Mouse (Mus musculus): ENCODE measurements around the gene Olfr668. TPM values are rescaled to one million over a fixed set of nuclear protein-coding genes. Genes with fewer than 3 reads are reported as not detected.

Gene Olfr668
- not detected in 2 replicates for polyA plus RNA-seq (2012; ENCODE audit: low replicate concordance)

DNA sequence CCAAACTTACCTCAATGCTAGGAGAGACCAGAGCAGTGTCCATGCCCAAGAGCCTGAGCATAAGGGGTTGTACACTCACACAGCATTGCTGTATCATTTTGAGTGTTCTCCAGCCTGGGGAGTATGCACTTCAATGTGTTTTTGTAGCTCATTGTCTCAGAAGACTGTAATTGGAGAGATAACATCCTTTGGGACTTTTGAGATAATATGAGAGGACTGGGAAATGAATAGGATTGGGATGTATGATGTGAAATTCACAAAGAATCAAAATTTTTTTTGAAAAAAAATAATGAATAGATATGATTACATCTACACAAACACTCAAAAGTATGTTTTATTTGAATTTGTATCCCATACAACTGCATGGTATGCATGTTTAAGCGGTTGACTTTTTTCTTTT, at the start of gene Olfr668:
Olfr668 (minus strand) TSS at position 101 of the 400 bp plus-strand sequence.

DNA sequence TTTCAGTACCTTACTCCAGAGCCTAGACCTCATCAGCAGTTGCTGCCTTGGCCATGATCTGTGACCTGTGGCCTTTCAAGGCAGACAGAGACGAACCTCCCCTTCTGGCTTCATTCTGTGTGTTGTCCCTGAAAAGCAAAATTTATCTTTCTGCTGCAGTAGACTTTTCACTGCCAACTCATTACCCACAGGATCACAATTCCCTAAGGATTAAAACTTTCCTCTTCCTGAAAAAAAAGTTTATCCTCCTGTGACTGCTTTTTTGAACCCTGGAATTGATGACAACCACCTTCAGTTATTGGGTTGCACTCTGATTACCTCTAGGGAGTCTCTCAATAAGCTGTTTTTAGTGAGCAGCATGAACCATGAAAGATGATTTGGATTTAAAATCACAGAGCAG, 34.7 kb upstream of the Olfr668 start, which contains the start of gene Olfr670:
Olfr670 (minus strand) TSS at position 101 of the 400 bp plus-strand sequence.

DNA sequence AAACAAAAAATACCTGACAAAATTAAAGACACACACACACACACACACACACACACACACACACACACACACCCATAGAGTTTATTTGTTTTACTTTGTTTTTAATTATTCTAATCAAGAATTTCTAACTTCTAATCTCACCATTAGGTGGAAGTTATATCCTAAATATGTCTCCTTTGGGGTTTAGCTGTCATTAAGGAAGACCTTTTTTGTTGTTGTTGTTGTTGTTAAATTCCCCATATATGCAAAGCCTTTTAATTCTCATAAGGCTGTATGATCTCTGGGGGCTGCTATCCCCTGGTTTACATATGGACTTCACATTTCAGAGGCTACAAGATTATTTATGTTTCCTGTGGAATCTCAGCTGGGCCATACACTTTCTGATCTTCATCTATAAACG, 6.1 kb upstream of the Olfr668 start, which contains the start of gene Olfr669:
Olfr669 (plus strand) TSS at position 301 of the 400 bp plus-strand sequence.

DNA sequence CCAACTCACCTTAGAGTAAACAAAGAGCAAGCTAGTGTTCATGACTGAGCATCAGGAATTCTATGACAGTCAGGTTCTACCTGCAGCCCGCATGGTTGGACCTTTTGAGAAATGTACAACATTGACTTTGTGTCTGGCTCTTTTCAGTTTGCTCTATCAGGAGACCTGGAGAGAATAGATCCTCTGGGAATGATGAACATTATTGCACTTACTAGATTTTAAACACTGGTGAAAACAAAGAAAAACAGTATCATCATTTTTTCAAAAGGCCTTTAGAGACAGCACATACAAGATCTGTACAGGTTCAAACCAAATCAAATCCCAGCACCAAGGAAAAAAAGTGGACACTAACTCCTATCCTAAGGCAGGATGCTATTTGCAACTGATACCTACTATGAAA, 6.5 kb downstream of the Olfr668 start, which contains the start of gene Olfr667:
Olfr667 (minus strand) TSS at position 101 of the 400 bp plus-strand sequence.

DNA sequence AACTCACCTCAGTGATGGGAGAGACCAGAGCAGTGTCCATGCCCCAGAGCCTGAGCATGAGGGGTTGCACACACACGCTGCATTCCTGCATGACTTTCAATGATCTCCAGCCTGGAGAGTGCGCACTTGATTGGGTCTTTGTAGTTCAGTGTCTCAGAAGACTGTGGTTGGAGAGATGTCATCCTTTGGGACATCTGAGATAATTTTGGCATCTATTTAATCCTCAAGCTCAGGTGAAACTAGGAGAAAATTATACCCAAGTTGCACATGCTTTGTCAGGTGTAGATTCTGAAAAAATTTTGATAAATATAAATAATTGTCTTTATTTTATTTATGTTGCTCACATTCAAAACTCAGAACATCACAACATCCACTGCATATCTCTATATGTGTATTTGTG, 32.0 kb downstream of the Olfr668 start, which contains the start of gene Olfr666:
Olfr666 (minus strand) TSS at position 101 of the 400 bp plus-strand sequence.

DNA sequence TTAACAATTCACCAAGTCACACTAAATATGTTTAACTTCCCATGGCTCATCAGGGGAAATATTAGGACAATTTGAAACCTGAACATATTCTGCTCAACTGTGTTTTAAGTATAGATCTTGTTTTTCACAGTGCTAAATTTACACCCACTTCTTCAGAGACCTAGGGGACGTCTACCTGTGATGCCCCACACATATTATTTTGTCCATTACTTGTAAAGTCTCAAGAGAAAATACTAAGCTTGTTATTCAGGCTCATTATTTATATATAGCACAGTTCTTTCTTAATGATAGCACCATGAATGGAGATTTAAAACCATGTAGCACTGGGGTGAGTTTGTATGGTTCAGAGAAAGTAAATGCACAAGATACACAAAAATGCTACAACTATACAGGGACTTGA, 50.1 kb downstream of the Olfr668 start, which contains the start of gene Olfr665:
Olfr665 (plus strand) TSS at position 301 of the 400 bp plus-strand sequence.

Other genes with a start within 250 kb of the Olfr668 start
- gene Olfr661, start 241.6 kb downstream of the Olfr668 start, polyA plus RNA-seq (2012; ENCODE audit: low replicate concordance) = not detected in 2 replicates
- not detected in 2 replicates for gene Usp17le, start 150.6 kb downstream of the Olfr668 start, polyA plus RNA-seq (2012; ENCODE audit: low replicate concordance)
- not detected in 2 replicates for gene Usp17lb, start 85.5 kb downstream of the Olfr668 start, polyA plus RNA-seq (2012; ENCODE audit: low replicate concordance)
- gene Usp17la, start 71.0 kb downstream of the Olfr668 start, polyA plus RNA-seq (2012; ENCODE audit: low replicate concordance) = not detected in 2 replicates
- not detected in 2 replicates for gene Olfr665, start 50.0 kb downstream of the Olfr668 start, polyA plus RNA-seq (2012; ENCODE audit: low replicate concordance)
- gene Olfr666, start 32.1 kb downstream of the Olfr668 start, polyA plus RNA-seq (2012; ENCODE audit: low replicate concordance) = not detected in 2 replicates
- 0.19 TPM in 1 of 2 replicates, not detected in the other for gene Olfr667, start 6.6 kb downstream of the Olfr668 start, polyA plus RNA-seq (2012; ENCODE audit: low replicate concordance)
- gene Olfr669, start 6.2 kb upstream of the Olfr668 start, polyA plus RNA-seq (2012; ENCODE audit: low replicate concordance) = not detected in 2 replicates
- not detected in 2 replicates for gene Olfr670, start 34.6 kb upstream of the Olfr668 start, polyA plus RNA-seq (2012; ENCODE audit: low replicate concordance)
- gene Olfr671, start 51.1 kb upstream of the Olfr668 start, polyA plus RNA-seq (2012; ENCODE audit: low replicate concordance) = 0.12 TPM in 1 of 2 replicates, not detected in the other
- not detected in 2 replicates for gene Olfr672, start 74.0 kb upstream of the Olfr668 start, polyA plus RNA-seq (2012; ENCODE audit: low replicate concordance)
- not detected in 2 replicates for gene Olfr675, start 100.4 kb upstream of the Olfr668 start, polyA plus RNA-seq (2012; ENCODE audit: low replicate concordance)
- gene Olfr676, start 104.6 kb upstream of the Olfr668 start, polyA plus RNA-seq (2012; ENCODE audit: low replicate concordance) = not detected in 2 replicates
- not detected in 2 replicates for gene Olfr677, start 123.3 kb upstream of the Olfr668 start, polyA plus RNA-seq (2012; ENCODE audit: low replicate concordance)
- gene Olfr678, start 136.4 kb upstream of the Olfr668 start, polyA plus RNA-seq (2012; ENCODE audit: low replicate concordance) = not detected in 2 replicates
- not detected in 2 replicates for gene Olfr679, start 153.1 kb upstream of the Olfr668 start, polyA plus RNA-seq (2012; ENCODE audit: low replicate concordance)
- gene Olfr680-ps1, start 164.8 kb upstream of the Olfr668 start, polyA plus RNA-seq (2012; ENCODE audit: low replicate concordance) = not detected in 2 replicates
- gene Olfr681, start 188.8 kb upstream of the Olfr668 start, polyA plus RNA-seq (2012; ENCODE audit: low replicate concordance) = not detected in 2 replicates
- gene Olfr683, start 219.0 kb upstream of the Olfr668 start, polyA plus RNA-seq (2012; ENCODE audit: low replicate concordance) = 0.26 TPM in 1 of 2 replicates, not detected in the other
- gene Olfr684, start 235.6 kb upstream of the Olfr668 start, polyA plus RNA-seq (2012; ENCODE audit: low replicate concordance) = not detected in 2 replicates

Data from leukemia stem cell, adult 10-12 weeks (primary cell).